Mouse (Mus musculus): Measurements from ENCODE around the gene Il31ra. TPM values are rescaled to one million over a fixed set of nuclear protein-coding genes. Genes with fewer than 3 reads are reported as not detected.

The Il31ra gene
- polyA plus RNA-seq, 1 experiment from 2014 or later, result 0.13 TPM

DNA sequence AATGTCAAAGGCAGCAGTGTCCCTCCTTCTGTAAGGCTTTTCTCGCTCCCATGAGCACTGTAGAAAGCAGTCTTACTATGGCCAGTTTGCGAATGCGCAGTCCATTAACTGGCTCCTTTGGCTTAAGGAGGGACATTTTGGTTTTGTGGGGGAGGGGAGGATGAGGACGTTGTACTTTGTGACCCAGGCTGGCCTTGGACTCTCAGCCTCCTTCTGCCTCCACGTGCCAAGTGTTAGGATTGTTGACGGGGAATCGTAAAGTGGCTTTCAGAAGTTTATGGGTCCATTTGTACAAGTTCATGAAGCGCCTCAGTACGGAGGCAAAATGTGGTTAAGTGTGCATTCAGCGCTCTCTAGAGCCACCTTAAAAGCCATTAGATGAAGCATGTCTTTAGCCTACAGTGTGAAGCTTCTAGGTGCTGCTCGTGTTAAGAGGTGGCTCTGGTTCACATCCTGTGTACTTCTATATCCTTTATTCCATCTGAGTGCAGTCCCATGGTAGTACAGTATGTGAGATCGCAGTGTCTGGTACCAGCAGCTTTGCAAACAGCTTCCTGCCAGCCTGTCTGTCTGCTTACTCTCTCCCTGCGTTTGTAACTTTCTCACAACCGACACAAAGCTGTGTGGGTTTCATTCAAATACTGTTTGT lies 102.4 kb downstream of the Il31ra start:
- H3K4me3 ChIP-seq (ENCODE audit: low read depth, low read length), result no peak overlapping the region
- 81% methylated on average over 14 of the region's 14 CpGs for WGBS
- H3K4me1 ChIP-seq (ENCODE audit: control insufficient read depth, insufficient read depth, low read length), result no peaks in the 10 kb centered on the region
- ATAC-seq (ENCODE audit: insufficient read depth, low FRiP score, low TSS enrichment) (no peak), DNase-seq (ENCODE audit: low spot score) (no peak)
- H3K27me3 ChIP-seq (ENCODE audit: control insufficient read depth, insufficient read depth, low read length), result no peaks in the 10 kb centered on the region
- H3K27ac ChIP-seq (ENCODE audit: low read depth, low read length), result no peak overlapping the region
- no peak overlapping the region for H3K4me2 ChIP-seq (ENCODE audit: low read depth)
- H3K9ac ChIP-seq (ENCODE audit: low read length), result no peak overlapping the region
- H3K36me3 ChIP-seq (ENCODE audit: control insufficient read depth, insufficient read depth, low read length), result peaks cover 7% of the 10 kb centered on the region
- H3K9me3 ChIP-seq (ENCODE audit: control insufficient read depth, low read length), result no peaks in the 10 kb centered on the region

DNA sequence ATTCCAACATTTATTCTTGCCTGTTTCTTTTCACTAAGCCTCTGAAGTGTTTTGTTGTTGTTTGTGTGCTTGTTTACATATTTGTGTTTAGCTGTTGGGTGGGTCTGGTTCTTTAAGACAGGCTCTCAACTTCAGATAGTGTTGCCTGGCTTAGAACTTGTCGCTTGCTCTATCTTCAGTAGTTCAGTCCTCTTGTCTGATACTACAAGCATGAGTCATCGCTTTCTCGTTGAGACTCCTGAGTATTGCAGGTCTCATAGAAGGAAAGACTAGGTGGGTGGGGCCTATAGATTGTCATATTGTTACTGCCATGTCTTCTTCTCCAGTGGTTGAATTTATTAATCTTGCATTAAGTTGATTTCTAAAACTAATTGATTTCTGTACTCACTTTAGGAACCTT lies 104.1 kb downstream of the Il31ra start:
- 91% methylated on average over 3 of the region's 3 CpGs for WGBS

DNA sequence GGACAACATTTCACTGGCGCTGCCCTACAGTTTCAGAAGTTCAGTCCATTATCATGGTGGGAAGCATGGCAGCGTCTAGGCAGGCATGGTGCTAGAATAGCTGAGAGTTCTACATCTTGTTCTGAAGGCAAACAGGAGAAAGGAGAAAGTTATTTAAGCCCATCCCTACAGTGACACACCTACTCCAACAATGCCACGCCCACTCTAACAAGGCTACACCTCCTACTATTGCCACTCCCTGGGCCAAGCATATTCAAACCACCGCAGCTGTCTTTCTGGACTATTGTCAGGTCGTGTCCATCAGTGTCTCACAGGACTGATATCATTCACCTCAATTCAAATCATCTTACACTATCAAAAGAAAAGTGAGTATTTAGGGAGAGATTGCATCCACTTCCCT lies 107.5 kb downstream of the Il31ra start:
- WGBS, result 98% methylated on average over 5 of the region's 5 CpGs

More for the DNA sequence above, 104.1 kb downstream of the Il31ra start:
- no peak overlapping the region for H3K4me3 ChIP-seq (ENCODE audit: low read depth, low read length)
- H3K4me2 ChIP-seq (ENCODE audit: low read depth), result no peak overlapping the region
- H3K36me3 ChIP-seq (ENCODE audit: control insufficient read depth, insufficient read depth, low read length), result peaks cover 7% of the 10 kb centered on the region
- no peak overlapping the region for H3K27ac ChIP-seq (ENCODE audit: low read depth, low read length)
- no peak for ATAC-seq (ENCODE audit: insufficient read depth, low FRiP score, low TSS enrichment)
- no peak overlapping the region for H3K9ac ChIP-seq (ENCODE audit: low read length)
- no peaks in the 10 kb centered on the region for H3K9me3 ChIP-seq (ENCODE audit: control insufficient read depth, low read length)
- no peaks in the 10 kb centered on the region for H3K4me1 ChIP-seq (ENCODE audit: control insufficient read depth, insufficient read depth, low read length)
- no peak for DNase-seq (ENCODE audit: low spot score)
- H3K27me3 ChIP-seq (ENCODE audit: control insufficient read depth, insufficient read depth, low read length), result no peaks in the 10 kb centered on the region

GRCm38 (mm10) chr13:112486236-112486635 lies 107.9 kb downstream of the Il31ra start:
- Histone ChIP-seq H3K4me3 (ENCODE audit: low read depth, low read length) (no peak overlapping the region), H3K27me3 (ENCODE audit: control insufficient read depth, insufficient read depth, low read length) (no peaks in the 10 kb centered on the region), H3K9ac (ENCODE audit: low read length) (no peak overlapping the region), H3K36me3 (ENCODE audit: control insufficient read depth, insufficient read depth, low read length) (peaks cover 6% of the 10 kb centered on the region; the same call in 1 of the 2 replicates), H3K27ac (ENCODE audit: low read depth, low read length) (no peak overlapping the region), H3K4me2 (ENCODE audit: low read depth) (no peak overlapping the region), H3K9me3 (ENCODE audit: control insufficient read depth, low read length) (no peaks in the 10 kb centered on the region), H3K4me1 (ENCODE audit: control insufficient read depth, insufficient read depth, low read length) (no peaks in the 10 kb centered on the region)
- no peak for DNase-seq (ENCODE audit: low spot score)
- no peak for ATAC-seq (ENCODE audit: insufficient read depth, low FRiP score, low TSS enrichment)
- 94% methylated on average over 5 of the region's 5 CpGs for WGBS

More for the DNA sequence above, 107.5 kb downstream of the Il31ra start:
- Histone ChIP-seq H3K9ac (ENCODE audit: low read length) (no peak overlapping the region), H3K27me3 (ENCODE audit: control insufficient read depth, insufficient read depth, low read length) (no peaks in the 10 kb centered on the region), H3K36me3 (ENCODE audit: control insufficient read depth, insufficient read depth, low read length) (peaks cover 6% of the 10 kb centered on the region; the same call in 1 of the 2 replicates), H3K9me3 (ENCODE audit: control insufficient read depth, low read length) (no peaks in the 10 kb centered on the region), H3K4me2 (ENCODE audit: low read depth) (no peak overlapping the region), H3K4me3 (ENCODE audit: low read depth, low read length) (no peak overlapping the region), H3K4me1 (ENCODE audit: control insufficient read depth, insufficient read depth, low read length) (no peaks in the 10 kb centered on the region), H3K27ac (ENCODE audit: low read depth, low read length) (no peak overlapping the region)
- ATAC-seq (ENCODE audit: insufficient read depth, low FRiP score, low TSS enrichment) (no peak), DNase-seq (ENCODE audit: low spot score) (no peak)

DNA sequence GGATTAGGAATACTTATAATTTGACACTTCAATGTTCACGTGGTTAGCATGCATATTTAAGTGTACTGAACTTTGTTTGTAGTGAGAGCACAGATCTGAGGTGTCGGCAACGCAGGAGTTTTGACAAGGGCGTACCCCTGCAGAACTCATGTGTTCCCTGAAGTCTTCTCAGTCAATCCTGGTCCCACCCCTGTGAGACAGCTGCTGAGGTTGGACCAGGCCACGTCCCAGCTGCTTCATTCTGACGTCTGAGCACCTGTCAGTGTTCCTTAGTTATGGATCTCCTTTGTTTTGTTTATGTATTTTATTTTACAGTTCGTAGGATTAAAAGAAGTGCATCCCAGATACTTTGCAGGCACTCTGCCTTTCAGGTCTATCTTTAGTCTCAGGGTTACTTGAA lies 111.1 kb downstream of the Il31ra start:
- Histone ChIP-seq H3K4me1 (ENCODE audit: control insufficient read depth, insufficient read depth, low read length) (no peaks in the 10 kb centered on the region), H3K27me3 (ENCODE audit: control insufficient read depth, insufficient read depth, low read length) (no peaks in the 10 kb centered on the region), H3K36me3 (ENCODE audit: control insufficient read depth, insufficient read depth, low read length) (peaks cover 6% of the 10 kb centered on the region; the same call in 1 of the 2 replicates), H3K4me3 (ENCODE audit: low read depth, low read length) (no peak overlapping the region), H3K9me3 (ENCODE audit: control insufficient read depth, low read length) (no peaks in the 10 kb centered on the region), H3K4me2 (ENCODE audit: low read depth) (no peak overlapping the region), H3K9ac (ENCODE audit: low read length) (no peak overlapping the region), H3K27ac (ENCODE audit: low read depth, low read length) (no peak overlapping the region)
- no peak for DNase-seq (ENCODE audit: low spot score)
- ATAC-seq (ENCODE audit: insufficient read depth, low FRiP score, low TSS enrichment), result no peak
- 92% methylated on average over 7 of the region's 7 CpGs for WGBS

DNA sequence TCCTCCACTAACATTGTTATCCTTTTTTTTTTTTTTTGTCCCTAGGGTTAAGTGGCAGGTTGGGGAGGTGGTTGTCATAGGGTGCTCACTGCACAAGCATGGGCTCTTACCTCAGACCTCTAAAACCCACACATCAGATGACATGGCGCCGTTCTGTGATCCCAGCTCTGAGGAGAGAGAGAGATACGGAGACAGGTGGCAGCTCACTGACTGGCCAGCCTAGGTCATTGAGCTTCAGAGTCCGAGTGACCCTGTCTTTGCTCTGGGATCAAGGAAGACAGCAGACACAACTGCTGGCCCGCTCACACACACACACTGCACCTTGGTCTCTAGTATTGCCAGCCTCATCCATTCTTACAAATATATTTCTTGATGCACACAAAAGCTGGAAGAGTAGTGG lies 111.6 kb downstream of the Il31ra start:
- Histone ChIP-seq H3K4me3 (ENCODE audit: low read depth, low read length) (no peak overlapping the region), H3K36me3 (ENCODE audit: control insufficient read depth, insufficient read depth, low read length) (peaks cover 6% of the 10 kb centered on the region; the same call in 1 of the 2 replicates), H3K9ac (ENCODE audit: low read length) (no peak overlapping the region), H3K27me3 (ENCODE audit: control insufficient read depth, insufficient read depth, low read length) (no peaks in the 10 kb centered on the region), H3K4me2 (ENCODE audit: low read depth) (no peak overlapping the region), H3K9me3 (ENCODE audit: control insufficient read depth, low read length) (no peaks in the 10 kb centered on the region), H3K27ac (ENCODE audit: low read depth, low read length) (no peak overlapping the region), H3K4me1 (ENCODE audit: control insufficient read depth, insufficient read depth, low read length) (no peaks in the 10 kb centered on the region)
- ATAC-seq (ENCODE audit: insufficient read depth, low FRiP score, low TSS enrichment) (no peak), DNase-seq (ENCODE audit: low spot score) (no peak)
- WGBS, result 86% methylated on average over 5 of the region's 5 CpGs

DNA sequence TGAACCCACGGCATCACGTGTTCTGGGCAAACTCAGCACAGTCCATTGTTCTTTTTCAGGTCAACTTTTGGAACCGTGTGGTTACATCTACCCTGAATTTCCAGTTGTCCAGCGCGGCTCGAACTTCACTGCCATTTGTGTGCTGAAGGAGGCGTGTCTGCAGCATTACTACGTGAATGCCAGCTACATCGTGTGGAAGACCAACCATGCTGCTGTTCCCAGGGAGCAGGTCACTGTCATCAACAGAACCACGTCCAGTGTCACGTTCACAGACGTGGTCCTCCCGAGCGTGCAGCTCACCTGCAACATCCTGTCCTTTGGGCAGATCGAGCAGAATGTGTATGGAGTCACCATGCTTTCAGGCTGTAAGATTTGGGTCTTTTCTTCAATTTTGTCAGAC lies 114.2 kb downstream of the Il31ra start:
- no peak overlapping the region for H3K4me2 ChIP-seq (ENCODE audit: low read depth)
- H3K36me3 ChIP-seq (ENCODE audit: control insufficient read depth, insufficient read depth, low read length), result peaks cover 3% of the 10 kb centered on the region; the same call in 1 of the 2 replicates
- DNase-seq (ENCODE audit: low spot score) (no peak), ATAC-seq (ENCODE audit: insufficient read depth, low FRiP score, low TSS enrichment) (no peak)
- H3K27me3 ChIP-seq (ENCODE audit: control insufficient read depth, insufficient read depth, low read length), result no peaks in the 10 kb centered on the region
- no peaks in the 10 kb centered on the region for H3K4me1 ChIP-seq (ENCODE audit: control insufficient read depth, insufficient read depth, low read length)
- H3K4me3 ChIP-seq (ENCODE audit: low read depth, low read length), result no peak overlapping the region
- 88% methylated on average over 15 of the region's 15 CpGs for WGBS
- H3K27ac ChIP-seq (ENCODE audit: low read depth, low read length), result no peak overlapping the region
- H3K9ac ChIP-seq (ENCODE audit: low read length), result no peak overlapping the region
- H3K9me3 ChIP-seq (ENCODE audit: control insufficient read depth, low read length), result no peaks in the 10 kb centered on the region

DNA sequence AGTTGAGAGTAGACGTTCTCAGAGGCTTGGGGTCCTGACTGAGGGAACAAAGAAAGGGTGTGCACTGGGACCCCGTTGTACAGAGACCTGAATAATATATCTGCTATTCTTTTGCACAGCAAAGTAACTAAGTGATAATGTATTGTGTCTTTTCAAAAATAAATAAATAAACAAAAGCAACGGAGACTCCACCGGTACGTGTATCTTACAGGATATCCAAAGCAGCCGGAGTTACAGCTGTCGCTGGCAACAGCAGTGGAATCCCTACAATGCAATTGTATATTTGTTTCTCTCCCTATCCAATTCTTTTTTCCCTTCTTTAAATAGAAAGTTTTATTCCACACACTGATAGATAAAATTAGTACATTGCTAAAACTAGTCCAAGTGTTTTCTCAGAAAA lies 115.1 kb downstream of the Il31ra start:
- H3K4me1 ChIP-seq (ENCODE audit: control insufficient read depth, insufficient read depth, low read length), result no peaks in the 10 kb centered on the region
- DNase-seq (ENCODE audit: low spot score) (no peak), ATAC-seq (ENCODE audit: insufficient read depth, low FRiP score, low TSS enrichment) (no peak)
- H3K4me3 ChIP-seq (ENCODE audit: low read depth, low read length), result no peak overlapping the region
- H3K27me3 ChIP-seq (ENCODE audit: control insufficient read depth, insufficient read depth, low read length), result no peaks in the 10 kb centered on the region
- WGBS, result 91% methylated on average over 7 of the region's 7 CpGs
- no peaks in the 10 kb centered on the region for H3K9me3 ChIP-seq (ENCODE audit: control insufficient read depth, low read length)
- H3K9ac ChIP-seq (ENCODE audit: low read length), result no peak overlapping the region
- H3K27ac ChIP-seq (ENCODE audit: low read depth, low read length), result no peak overlapping the region
- peaks cover 3% of the 10 kb centered on the region; the same call in 1 of the 2 replicates for H3K36me3 ChIP-seq (ENCODE audit: control insufficient read depth, insufficient read depth, low read length)
- no peak overlapping the region for H3K4me2 ChIP-seq (ENCODE audit: low read depth)
